Mouse (Mus musculus): ENCODE results near the gene Olfr1444. TPM values are rescaled to one million over a fixed set of nuclear protein-coding genes. Genes with fewer than 3 reads are reported as not detected.

Olfr1444 gene
- polyA plus RNA-seq, 1 experiment from 2014 or later, result not detected

DNA sequence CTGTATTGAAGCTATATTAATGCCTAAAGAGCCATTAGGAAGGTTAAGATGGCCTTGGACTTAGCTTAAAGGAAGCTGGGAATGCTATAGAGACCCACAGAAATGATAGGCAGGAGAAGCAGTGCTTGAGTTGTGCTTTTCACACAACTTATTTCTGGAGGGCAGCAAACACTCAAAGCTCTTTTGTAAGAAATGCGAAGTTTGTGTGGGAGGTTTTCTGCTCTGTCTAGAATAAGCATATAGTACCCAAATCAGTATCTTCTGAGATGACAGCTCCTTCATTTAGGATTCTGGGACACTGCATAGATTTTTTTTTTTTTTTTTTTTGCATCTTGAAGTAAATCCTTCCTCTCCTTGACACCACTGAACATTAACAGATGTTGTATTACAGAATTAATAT lies 18.6 kb upstream of the Olfr1444 start:
- WGBS, result 80% methylated on average over 1 of the region's 1 CpGs
- no peaks in the 10 kb centered on the region for H3K9me3 ChIP-seq (ENCODE audit: control insufficient read depth, low read length)

DNA sequence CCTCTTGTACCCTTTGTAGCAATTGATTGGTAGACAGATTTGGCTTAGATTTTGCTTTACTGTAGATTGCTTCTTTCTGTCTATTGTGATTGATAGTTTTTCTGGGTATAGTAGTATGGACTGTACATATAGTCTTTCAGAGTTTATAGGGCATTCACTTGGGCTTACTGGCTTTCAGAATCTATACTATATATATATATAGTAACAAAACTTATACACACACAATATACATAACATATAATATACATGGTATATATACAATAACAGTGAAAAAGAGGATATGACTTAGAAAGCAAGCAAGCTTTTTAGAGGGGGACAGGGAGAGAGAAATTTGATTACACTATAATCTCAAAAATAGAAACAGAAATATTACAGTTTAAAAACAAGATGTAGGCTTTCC lies 10.7 kb upstream of the Olfr1444 start, which contains the start of gene Gm5244:
Gm5244 (plus strand) TSS at position 301 of the 400 bp plus-strand sequence.
- Histone ChIP-seq H3K4me3 (replicated peaks; ENCODE audit: low read length) (no peak within 1 kb of the TSS), H3K36me3 (ENCODE audit: control insufficient read depth, insufficient read depth) (no peaks in the 10 kb centered on the region), H3K9ac (replicated peaks; ENCODE audit: low read depth, low read length) (no peak within 1 kb of the TSS), H3K4me1 (replicated peaks; ENCODE audit: control insufficient read depth, insufficient read depth, low read length) (no peaks in the 10 kb centered on the region), H3K9me3 (ENCODE audit: control insufficient read depth, low read length) (no peaks in the 10 kb centered on the region), H3K27me3 (replicated peaks; ENCODE audit: control insufficient read depth, insufficient read depth, low read length) (no peaks in the 10 kb centered on the region), H3K27ac (ENCODE audit: low read length) (no peak within 1 kb of the TSS), H3K4me2 (ENCODE audit: low read length) (no peak within 1 kb of the TSS)
- no peak for ATAC-seq

More for the DNA sequence above, 18.6 kb upstream of the Olfr1444 start:
- ATAC-seq, result no peak
- Histone ChIP-seq H3K36me3 (ENCODE audit: control insufficient read depth, insufficient read depth) (no peaks in the 10 kb centered on the region), H3K27ac (ENCODE audit: low read length) (no peak overlapping the region), H3K4me1 (replicated peaks; ENCODE audit: control insufficient read depth, insufficient read depth, low read length) (no peaks in the 10 kb centered on the region), H3K4me2 (ENCODE audit: low read length) (no peak overlapping the region), H3K9ac (replicated peaks; ENCODE audit: low read depth, low read length) (no peak overlapping the region), H3K4me3 (replicated peaks; ENCODE audit: low read length) (no peak overlapping the region), H3K27me3 (replicated peaks; ENCODE audit: control insufficient read depth, insufficient read depth, low read length) (no peaks in the 10 kb centered on the region)

DNA sequence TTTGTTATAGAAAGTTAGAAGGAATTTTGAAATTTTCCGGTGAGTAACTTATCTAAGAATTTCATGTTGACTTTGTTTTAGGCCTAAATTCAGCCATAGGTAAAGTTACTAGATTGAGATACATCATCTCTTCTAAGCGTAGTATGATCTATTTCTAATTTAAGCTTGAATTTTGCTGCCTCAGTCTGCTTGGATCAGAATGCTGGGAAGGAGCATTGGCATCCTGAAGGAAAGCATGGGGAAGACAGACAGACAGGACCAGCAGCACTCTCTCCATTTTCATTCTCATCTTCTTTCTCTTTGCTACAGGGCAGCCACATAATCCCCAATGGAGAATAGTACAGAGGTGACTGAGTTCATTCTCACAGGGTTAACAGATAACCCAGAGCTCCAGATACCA lies 26.5 kb downstream of the Olfr1444 start, which contains the start of gene Olfr1445:
Olfr1445 (plus strand) TSS at position 301 of the 400 bp plus-strand sequence.
- Histone ChIP-seq H3K4me2 (ENCODE audit: low read length) (no peak within 1 kb of the TSS), H3K4me1 (replicated peaks; ENCODE audit: control insufficient read depth, insufficient read depth, low read length) (no peaks in the 10 kb centered on the region), H3K36me3 (ENCODE audit: control insufficient read depth, insufficient read depth) (no peaks in the 10 kb centered on the region), H3K4me3 (replicated peaks; ENCODE audit: low read length) (no peak within 1 kb of the TSS), H3K9me3 (ENCODE audit: control insufficient read depth, low read length) (no peaks in the 10 kb centered on the region), H3K9ac (replicated peaks; ENCODE audit: low read depth, low read length) (no peak within 1 kb of the TSS), H3K27ac (ENCODE audit: low read length) (no peak within 1 kb of the TSS), H3K27me3 (replicated peaks; ENCODE audit: control insufficient read depth, insufficient read depth, low read length) (no peaks in the 10 kb centered on the region)
- no peak for ATAC-seq
- 84% methylated on average over 2 of the region's 2 CpGs for WGBS

DNA sequence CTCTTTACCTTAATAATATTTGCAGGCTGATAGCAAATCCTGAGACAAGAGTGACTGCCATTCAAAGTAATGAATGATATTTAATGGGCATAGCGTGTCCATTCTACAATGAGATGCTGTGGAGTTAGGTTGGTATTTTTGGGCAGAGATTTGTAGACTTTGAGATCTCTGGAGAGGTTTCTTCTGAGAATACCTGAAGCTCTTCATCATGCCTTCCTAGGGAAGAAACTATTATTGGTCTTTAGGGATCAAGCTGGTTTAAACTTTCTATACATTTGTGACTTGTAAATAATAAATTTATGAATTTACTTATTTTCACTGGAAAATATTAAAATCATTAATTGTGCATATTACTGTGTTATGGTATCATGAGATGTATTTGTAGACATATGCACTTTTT lies 36.3 kb downstream of the Olfr1444 start, which contains the start of gene Olfr1446:
Olfr1446 (minus strand) TSS at position 101 of the 400 bp plus-strand sequence.
- Histone ChIP-seq H3K27me3 (replicated peaks; ENCODE audit: control insufficient read depth, insufficient read depth, low read length) (no peaks in the 10 kb centered on the region), H3K27ac (ENCODE audit: low read length) (no peak within 1 kb of the TSS), H3K9ac (replicated peaks; ENCODE audit: low read depth, low read length) (no peak within 1 kb of the TSS), H3K36me3 (ENCODE audit: control insufficient read depth, insufficient read depth) (no peaks in the 10 kb centered on the region), H3K9me3 (ENCODE audit: control insufficient read depth, low read length) (no peaks in the 10 kb centered on the region), H3K4me1 (replicated peaks; ENCODE audit: control insufficient read depth, insufficient read depth, low read length) (no peaks in the 10 kb centered on the region), H3K4me3 (replicated peaks; ENCODE audit: low read length) (no peak within 1 kb of the TSS), H3K4me2 (ENCODE audit: low read length) (no peak within 1 kb of the TSS)
- 79% methylated on average over 1 of the region's 1 CpGs for WGBS
- ATAC-seq, result no peak

DNA sequence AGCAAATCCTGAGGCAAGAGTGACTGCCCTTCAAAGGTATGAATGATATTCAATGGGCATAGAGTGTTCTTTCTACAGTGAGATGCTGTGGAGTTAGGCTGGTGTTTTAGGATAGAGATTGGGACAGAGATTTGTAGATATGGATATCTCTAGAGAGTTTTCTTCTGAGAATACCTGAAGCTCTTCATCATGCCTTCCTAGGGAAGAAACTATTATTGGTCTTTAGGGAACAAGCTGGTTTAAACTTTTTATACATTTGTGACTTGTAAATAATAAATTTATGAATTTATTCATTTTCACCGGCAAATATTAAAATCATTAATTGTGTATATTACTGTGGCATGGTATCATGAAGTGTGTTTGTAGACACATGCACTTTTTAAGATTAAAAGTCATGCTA lies 46.6 kb downstream of the Olfr1444 start, which contains the start of gene Olfr1447:
Olfr1447 (minus strand) TSS at position 101 of the 400 bp plus-strand sequence.
- Histone ChIP-seq H3K9me3 (ENCODE audit: control insufficient read depth, low read length) (no peaks in the 10 kb centered on the region), H3K36me3 (ENCODE audit: control insufficient read depth, insufficient read depth) (no peaks in the 10 kb centered on the region), H3K9ac (replicated peaks; ENCODE audit: low read depth, low read length) (no peak within 1 kb of the TSS), H3K4me2 (ENCODE audit: low read length) (no peak within 1 kb of the TSS), H3K4me3 (replicated peaks; ENCODE audit: low read length) (no peak within 1 kb of the TSS), H3K27ac (ENCODE audit: low read length) (no peak within 1 kb of the TSS), H3K4me1 (replicated peaks; ENCODE audit: control insufficient read depth, insufficient read depth, low read length) (no peaks in the 10 kb centered on the region), H3K27me3 (replicated peaks; ENCODE audit: control insufficient read depth, insufficient read depth, low read length) (no peaks in the 10 kb centered on the region)
- no peak for ATAC-seq
- 96% methylated on average over 1 of the region's 1 CpGs for WGBS

Other genes starting within 250 kb of the Olfr1444 start
- gene Glyat, start 224.0 kb upstream of the Olfr1444 start, polyA plus RNA-seq (2015; fragmentation: Nextera tagmentation; extraction: Ambion mirVana), result not detected in 2 replicates
- not detected in 2 replicates for gene Olfr1442, start 186.8 kb upstream of the Olfr1444 start, polyA plus RNA-seq (2015; fragmentation: Nextera tagmentation; extraction: Ambion mirVana)
- gene Olfr1443, start 179.2 kb upstream of the Olfr1444 start, polyA plus RNA-seq (2015; fragmentation: Nextera tagmentation; extraction: Ambion mirVana), result not detected in 2 replicates
- gene Keg1, start 161.5 kb upstream of the Olfr1444 start, polyA plus RNA-seq (2015; fragmentation: Nextera tagmentation; extraction: Ambion mirVana), result not detected in 2 replicates
- 1.3 and 1.5 TPM in 2 replicates for gene Cntf, start 91.7 kb upstream of the Olfr1444 start, polyA plus RNA-seq (2015; fragmentation: Nextera tagmentation; extraction: Ambion mirVana)
- 13.1 and 13.3 TPM in 2 replicates for gene Zfp91, start 61.2 kb upstream of the Olfr1444 start, polyA plus RNA-seq (2015; fragmentation: Nextera tagmentation; extraction: Ambion mirVana)
- 0.42 and 0.92 TPM in 2 replicates for gene Lpxn, start 61.1 kb upstream of the Olfr1444 start, polyA plus RNA-seq (2015; fragmentation: Nextera tagmentation; extraction: Ambion mirVana)
- gene Gm5244, start 10.6 kb upstream of the Olfr1444 start, polyA plus RNA-seq (2015; fragmentation: Nextera tagmentation; extraction: Ambion mirVana), result not detected in 2 replicates
- not detected in 2 replicates for gene Olfr1445, start 26.6 kb downstream of the Olfr1444 start, polyA plus RNA-seq (2015; fragmentation: Nextera tagmentation; extraction: Ambion mirVana)
- not detected in 2 replicates for gene Olfr1446, start 36.2 kb downstream of the Olfr1444 start, polyA plus RNA-seq (2015; fragmentation: Nextera tagmentation; extraction: Ambion mirVana)
- not detected in 2 replicates for gene Olfr1447, start 46.5 kb downstream of the Olfr1444 start, polyA plus RNA-seq (2015; fragmentation: Nextera tagmentation; extraction: Ambion mirVana)
- gene Olfr1448, start 67.1 kb downstream of the Olfr1444 start, polyA plus RNA-seq (2015; fragmentation: Nextera tagmentation; extraction: Ambion mirVana), result not detected in 2 replicates
- not detected in 2 replicates for gene Olfr1449, start 73.6 kb downstream of the Olfr1444 start, polyA plus RNA-seq (2015; fragmentation: Nextera tagmentation; extraction: Ambion mirVana)
- not detected in 2 replicates for gene Olfr1450, start 93.0 kb downstream of the Olfr1444 start, polyA plus RNA-seq (2015; fragmentation: Nextera tagmentation; extraction: Ambion mirVana)
- not detected in 2 replicates for gene Olfr1451, start 137.7 kb downstream of the Olfr1444 start, polyA plus RNA-seq (2015; fragmentation: Nextera tagmentation; extraction: Ambion mirVana)
- gene Olfr1453, start 171.0 kb downstream of the Olfr1444 start, polyA plus RNA-seq (2015; fragmentation: Nextera tagmentation; extraction: Ambion mirVana), result not detected in 2 replicates
- gene Olfr1454, start 203.3 kb downstream of the Olfr1444 start, polyA plus RNA-seq (2015; fragmentation: Nextera tagmentation; extraction: Ambion mirVana), result not detected in 2 replicates
- gene Olfr1457, start 240.6 kb downstream of the Olfr1444 start, polyA plus RNA-seq (2015; fragmentation: Nextera tagmentation; extraction: Ambion mirVana), result not detected in 2 replicates
- gene Olfr1458, start 249.5 kb downstream of the Olfr1444 start, polyA plus RNA-seq (2015; fragmentation: Nextera tagmentation; extraction: Ambion mirVana), result not detected in 2 replicates

Data from forebrain, embryonic 16.5 days (tissue).